Mouse (Mus musculus) heart, embryonic 14.5 days (tissue): ENCODE results near the gene Tes3-ps. TPM values are rescaled to one million over a fixed set of nuclear protein-coding genes. Genes with fewer than 3 reads are reported as not detected.
A peak's percentile ranks its signal among the peaks of the same experiment; 100 is the strongest.

ENCODE experiments used
- ATAC-seq: fragments of 200-750 bp; cut with Nextera tagmentation; 2 replicates; pipeline ENCODE4 v1.8.0; 2017; ENCODE audit warnings: low read depth, moderate TSS enrichment; ENCODE audit not compliant: insufficient number of reproducible peaks, insufficient read depth, low FRiP score
- H3K27ac ChIP-seq, 2 experiments: fragments of 200-500 bp in 1 of 2; fragments of 300-500 bp in 1 of 2; sonication (generic) in 1 of 2; replicated peaks in 1 of 2; 2 replicates each; pipeline ENCODE4 v1.5.1; 2012 to 2014; ENCODE audit warnings: low read depth in 2 of 2, low read length in 2 of 2, control low read depth in 1 of 2, mild to moderate bottlenecking in 1 of 2, mixed read lengths in 1 of 2; ENCODE audit not compliant: control insufficient read depth in 1 of 2, insufficient read depth in 1 of 2
- H3K27me3 ChIP-seq: fragments of 300-500 bp; sonication (generic); 2 replicates; pipeline ENCODE4 v1.6.1; 2014; ENCODE audit warnings: mild to moderate bottlenecking, low read length, control low read depth; ENCODE audit not compliant: control insufficient read depth, insufficient read depth
- H3K36me3 ChIP-seq: fragments of 300-500 bp; sonication (generic); 2 replicates; pipeline ENCODE4 v1.6.1; 2014; ENCODE audit warnings: mild to moderate bottlenecking, control low read depth, low read length, mixed read lengths; ENCODE audit not compliant: control insufficient read depth, insufficient read depth
- H3K4me1 ChIP-seq, 2 experiments: fragments of 200-500 bp in 1 of 2; fragments of 300-500 bp in 1 of 2; sonication (generic) in 1 of 2; 2 replicates each; pipeline ENCODE4 v1.6.1; 2012 to 2014; ENCODE audit warnings: low read length in 2 of 2, control low read depth in 1 of 2, mixed read lengths in 1 of 2; ENCODE audit not compliant: control insufficient read depth in 2 of 2, insufficient read depth in 2 of 2
- H3K4me2 ChIP-seq: fragments of 300-500 bp; sonication (generic); 2 replicates; pipeline ENCODE4 v1.6.1; 2014; ENCODE audit warnings: mild to moderate bottlenecking, low read length
- H3K4me3 ChIP-seq, 2 experiments: fragments of 200-500 bp in 1 of 2; fragments of 300-500 bp in 1 of 2; sonication (generic) in 1 of 2; 2 replicates each; pipeline ENCODE4 v1.5.1; 2012 to 2014; ENCODE audit warnings: low read length in 2 of 2, mild to moderate bottlenecking in 2 of 2, control low read depth in 1 of 2, low read depth in 1 of 2, moderate library complexity in 1 of 2; ENCODE audit not compliant: control insufficient read depth in 1 of 2, insufficient read depth in 1 of 2
- H3K9ac ChIP-seq: fragments of 300-500 bp; sonication (generic); 2 replicates; pipeline ENCODE4 v1.6.1; 2014; ENCODE audit warnings: mild to moderate bottlenecking, low read length
- H3K9me3 ChIP-seq: fragments of 300-500 bp; sonication (generic); 2 replicates; pipeline ENCODE4 v1.6.1; 2016; ENCODE audit warnings: low read length, control low read depth; ENCODE audit not compliant: control insufficient read depth
- WGBS: fragments of 180-500 bp; shearing (Covaris S2); extraction: QIAGEN DNeasy Blood & Tissue Kit; methylation state at CpG from one replicate; pipeline ENCODE4 v1.1.7; 2014; 5-methylcytosine and 5-hydroxymethylcytosine counted together
- polyA plus RNA-seq: library from polyadenylated mRNA; unstranded; fragments of >200 nt; fragmentation: Nextera tagmentation; extraction: Ambion mirVana; gene quantifications from 2 replicates; pipeline ENCODE4 v1.2.1, GENCODE M21; 2014

Gene Tes3-ps
- polyA plus RNA-seq, 1 experiment from 2014 or later = 0.73 TPM

DNA sequence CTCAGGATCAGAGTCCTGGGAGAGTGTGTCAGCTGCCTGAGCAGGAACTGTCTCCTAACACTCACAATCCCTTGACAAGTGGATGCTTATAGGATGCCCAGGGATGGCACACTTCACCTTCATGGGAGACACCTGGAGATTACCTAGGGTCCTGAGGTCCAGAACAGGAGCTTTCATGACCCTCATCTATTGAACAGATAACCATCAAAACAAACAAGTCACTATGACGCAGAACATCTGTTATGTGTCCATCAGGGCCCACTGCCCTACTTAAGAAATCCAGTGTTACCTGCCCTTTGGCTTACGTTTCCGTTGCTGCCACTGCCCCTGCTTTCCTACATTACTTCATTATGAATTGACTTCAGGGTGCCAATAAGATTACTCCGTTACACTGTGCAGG is 12.7 kb downstream of the Tes3-ps start:
- WGBS = 70% methylated on average over 4 of the region's 4 CpGs
- Histone ChIP-seq H3K4me3 (no peak overlapping the region), H3K4me1 (peaks cover 0 to 8% of the 10 kb centered on the region in 2 experiments; a peak in 1 of 4 replicates), H3K9me3 (no peaks in the 10 kb centered on the region), H3K4me2 (peak overlapping the region; percentile 49), H3K27ac (no peak overlapping the region), H3K27me3 (no peaks in the 10 kb centered on the region), H3K36me3 (no peaks in the 10 kb centered on the region), H3K9ac (no peak overlapping the region)
- ATAC-seq = no peak

DNA sequence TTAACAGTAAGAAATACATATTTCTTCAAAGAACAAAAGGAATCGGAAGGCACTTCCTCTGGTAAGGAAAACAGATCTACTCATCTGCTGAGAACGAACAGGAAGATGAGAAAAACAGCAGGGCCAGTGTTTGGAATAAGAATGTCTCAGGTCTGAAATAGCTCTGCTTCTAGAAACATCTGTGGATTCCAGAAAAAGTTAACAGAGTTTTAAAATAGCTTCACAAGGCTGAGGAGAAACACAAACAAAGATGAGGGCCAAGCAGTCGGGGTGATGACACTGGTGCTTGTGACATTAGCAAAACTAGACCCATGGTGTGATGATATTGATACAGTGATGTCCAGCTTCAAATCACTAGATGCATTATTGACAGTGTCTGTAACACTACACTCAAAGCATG is 14.1 kb downstream of the Tes3-ps start:
- no peak overlapping the region for H3K4me3 ChIP-seq
- H3K27ac ChIP-seq = no peak overlapping the region
- H3K4me2 ChIP-seq = no peak overlapping the region
- H3K36me3 ChIP-seq = no peaks in the 10 kb centered on the region
- H3K27me3 ChIP-seq = no peaks in the 10 kb centered on the region
- H3K9ac ChIP-seq = no peak overlapping the region
- H3K4me1 ChIP-seq = peaks cover 0 to 8% of the 10 kb centered on the region in 2 experiments; a peak in 1 of 4 replicates
- ATAC-seq = no peak
- 51% methylated on average over 3 of the region's 3 CpGs for WGBS
- no peaks in the 10 kb centered on the region for H3K9me3 ChIP-seq

DNA sequence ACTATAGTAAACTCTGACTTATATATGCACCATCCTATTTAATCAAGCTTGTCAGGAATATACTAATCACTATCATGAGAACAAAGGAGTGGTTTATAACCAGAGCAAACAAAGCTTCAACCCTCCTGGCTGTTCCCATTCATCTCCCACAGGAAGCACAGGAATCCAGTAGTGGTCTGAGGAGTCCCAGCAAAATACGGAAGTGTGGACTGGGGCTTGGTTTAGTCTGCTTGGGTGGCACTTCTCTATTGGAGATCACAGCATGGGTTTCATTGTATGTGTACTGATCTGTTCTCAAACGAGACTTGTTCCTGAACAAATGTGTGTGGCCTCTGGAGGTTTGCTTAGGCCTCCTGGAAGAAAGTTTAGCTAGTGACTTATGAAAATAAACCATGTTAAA is 25.6 kb downstream of the Tes3-ps start:
- no peak overlapping the region for H3K4me2 ChIP-seq
- WGBS = 54% methylated on average over 2 of the region's 2 CpGs
- no peaks in the 10 kb centered on the region for H3K27me3 ChIP-seq
- H3K4me3 ChIP-seq = no peak overlapping the region
- no peak overlapping the region for H3K9ac ChIP-seq
- no peaks in the 10 kb centered on the region; a peak in 1 of 4 replicates for H3K4me1 ChIP-seq
- no peak for ATAC-seq
- 0 out of 2 replicates have a peak, but pooled peaks cover 2% of the 10 kb centered on the region for H3K36me3 ChIP-seq
- no peaks in the 10 kb centered on the region for H3K9me3 ChIP-seq
- H3K27ac ChIP-seq = no peak overlapping the region

DNA sequence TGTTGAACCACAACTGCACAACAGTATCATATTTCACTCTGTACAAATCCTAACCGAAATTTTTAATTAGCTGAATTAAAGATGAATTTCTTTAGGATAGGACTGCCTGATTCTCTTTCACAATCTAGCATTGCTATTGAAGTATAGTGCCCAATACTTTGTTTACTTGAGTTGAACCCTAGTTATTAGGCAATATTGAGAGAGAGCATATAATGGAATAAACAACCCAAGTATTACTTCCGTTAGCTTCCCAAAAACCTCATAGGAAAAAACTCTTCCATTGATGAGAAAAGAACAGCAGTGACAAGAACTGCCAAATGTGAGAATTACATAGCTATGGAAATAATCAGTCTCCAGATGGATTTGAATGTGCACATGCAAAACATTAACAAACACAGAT is 33.1 kb downstream of the Tes3-ps start:
- H3K27ac ChIP-seq = no peak overlapping the region
- WGBS = 80% methylated on average over 2 of the region's 2 CpGs
- no peak for ATAC-seq

DNA sequence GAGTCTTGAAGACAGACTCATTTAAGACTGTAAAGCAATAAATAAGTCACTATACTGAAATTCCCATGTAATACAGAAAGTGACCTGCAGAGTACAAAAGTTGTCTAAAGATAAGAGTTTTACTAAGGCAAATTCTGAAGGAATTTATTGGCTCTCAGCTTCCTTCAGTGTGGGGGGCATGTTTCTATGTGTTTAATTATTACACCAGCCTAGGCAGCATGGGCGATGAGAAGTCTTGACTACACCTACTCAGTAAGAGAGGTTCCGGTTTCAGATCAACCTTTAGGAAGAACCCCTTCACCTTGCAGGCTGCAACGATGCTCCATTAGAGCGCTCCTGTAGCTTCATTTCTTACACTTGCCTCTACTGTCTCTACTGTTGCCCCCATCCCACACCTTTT is 37.5 kb downstream of the Tes3-ps start:
- no peak for ATAC-seq
- H3K9ac ChIP-seq = no peak overlapping the region
- H3K4me3 ChIP-seq = no peak overlapping the region
- no peak overlapping the region for H3K4me2 ChIP-seq
- H3K36me3 ChIP-seq = no peaks in the 10 kb centered on the region
- H3K27me3 ChIP-seq = no peaks in the 10 kb centered on the region
- H3K9me3 ChIP-seq = no peaks in the 10 kb centered on the region
- H3K27ac ChIP-seq = no peak overlapping the region
- H3K4me1 ChIP-seq = no peaks in the 10 kb centered on the region
- 94% methylated on average over 4 of the region's 4 CpGs for WGBS

More for the DNA sequence above, 33.1 kb downstream of the Tes3-ps start:
- Histone ChIP-seq H3K4me2 (no peak overlapping the region), H3K27me3 (no peaks in the 10 kb centered on the region), H3K9ac (no peak overlapping the region), H3K4me1 (no peaks in the 10 kb centered on the region), H3K9me3 (no peaks in the 10 kb centered on the region), H3K36me3 (0 out of 2 replicates have a peak, but pooled peaks cover 2% of the 10 kb centered on the region), H3K4me3 (no peak overlapping the region)

DNA sequence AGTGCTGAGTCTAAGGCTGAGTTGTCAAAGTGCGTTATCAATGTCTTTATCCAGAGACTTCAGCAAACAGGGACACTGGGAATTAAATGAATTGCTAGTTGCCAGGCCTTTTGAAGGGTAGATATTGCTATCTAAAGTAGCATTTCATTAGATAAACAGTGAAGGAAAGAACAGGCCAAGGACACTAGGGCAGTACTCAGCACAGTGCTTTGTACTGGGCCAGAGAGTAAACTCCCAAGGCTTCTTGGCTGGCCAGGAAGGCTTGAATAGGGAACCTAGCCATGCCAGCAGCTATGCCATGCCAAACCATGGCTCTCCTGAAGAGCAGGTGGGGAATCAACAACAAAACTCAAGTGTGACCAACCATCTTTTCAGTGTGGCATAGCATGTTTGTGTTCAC is 43.8 kb downstream of the Tes3-ps start:
- no peak for ATAC-seq
- Histone ChIP-seq H3K4me3 (no peak overlapping the region), H3K4me1 (no peaks in the 10 kb centered on the region), H3K27me3 (no peaks in the 10 kb centered on the region), H3K9ac (no peak overlapping the region), H3K36me3 (no peaks in the 10 kb centered on the region), H3K27ac (no peak overlapping the region), H3K4me2 (no peak overlapping the region), H3K9me3 (no peaks in the 10 kb centered on the region)
- WGBS = 97% methylated on average over 1 of the region's 1 CpGs

DNA sequence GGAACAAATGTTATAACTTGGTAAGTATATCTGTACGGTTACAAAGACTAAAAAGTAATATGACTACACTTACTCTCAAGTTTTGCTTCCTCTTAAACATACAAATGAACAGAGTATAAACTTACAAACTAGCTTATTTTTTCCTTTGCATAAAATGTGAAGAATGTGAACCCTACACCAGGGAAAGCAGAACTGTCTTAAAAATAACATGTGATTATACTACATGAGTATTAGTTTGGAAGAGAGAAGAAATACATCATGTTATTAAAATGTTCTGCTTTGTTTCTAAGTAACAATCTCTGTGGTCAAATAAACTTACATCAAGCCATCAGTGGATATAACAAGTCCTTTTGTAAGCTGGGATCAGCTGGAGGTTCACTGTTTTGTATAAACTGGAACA is 45.6 kb downstream of the Tes3-ps start:
- no peaks in the 10 kb centered on the region for H3K36me3 ChIP-seq
- no peak overlapping the region for H3K9ac ChIP-seq
- no peak overlapping the region for H3K4me3 ChIP-seq
- no peak for ATAC-seq
- no peaks in the 10 kb centered on the region for H3K9me3 ChIP-seq
- H3K27ac ChIP-seq = no peak overlapping the region
- H3K27me3 ChIP-seq = no peaks in the 10 kb centered on the region
- 84% methylated on average over 1 of the region's 1 CpGs for WGBS
- H3K4me1 ChIP-seq = no peaks in the 10 kb centered on the region; a peak in 1 of 4 replicates
- no peak overlapping the region for H3K4me2 ChIP-seq

DNA sequence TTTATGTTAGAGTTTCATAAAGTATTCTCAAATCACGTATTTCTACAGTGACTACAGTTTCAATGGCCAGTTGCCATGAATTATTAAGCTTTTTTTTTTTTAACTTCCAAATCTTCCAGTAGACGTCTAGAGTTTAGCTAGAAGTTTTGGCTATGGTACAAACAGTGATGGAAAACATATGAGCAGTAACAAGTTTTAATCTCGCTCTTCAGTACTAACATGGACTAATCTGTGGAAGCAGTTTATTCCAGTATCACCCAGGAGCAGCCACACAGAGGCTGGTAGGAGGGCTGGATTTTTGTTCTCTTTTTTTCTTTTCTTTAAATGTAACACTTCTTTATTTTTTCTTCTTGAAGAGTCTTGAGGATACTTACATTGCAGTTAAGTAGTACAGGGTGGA is 51.2 kb downstream of the Tes3-ps start, which contains the start of gene Aspn:
Aspn (plus strand) TSS at position 165 of the 400 bp plus-strand sequence.
- Histone ChIP-seq H3K36me3 (no peaks in the 10 kb centered on the region), H3K9ac (no peak within 1 kb of the TSS), H3K4me3 (no peak within 1 kb of the TSS), H3K27ac (peak within 1 kb of the TSS in 1 of 2 experiments; percentile 67; a peak in 2 of 4 replicates), H3K27me3 (no peaks in the 10 kb centered on the region), H3K4me1 (peaks cover 2 to 5% of the 10 kb centered on the region in 2 experiments; a peak in 3 of 4 replicates), H3K4me2 (peak within 1 kb of the TSS; percentile 40), H3K9me3 (no peaks in the 10 kb centered on the region)
- no peak for ATAC-seq
- 59% methylated on average over 3 of the region's 3 CpGs for WGBS
